Mouse (Mus musculus) urinary bladder, adult 18-20 months (tissue): ENCODE results near the gene Hdac7.

Experiments
- DNase-seq, 2 experiments: peaks; one replicate each; pipeline ENCODE4 v3.0.0; 2022; ENCODE audit warnings: low spot score in 2 of 2, mixed read lengths in 2 of 2

Gene Hdac7

GRCm38 (mm10) chr15:97788821-97789220 lies 55.5 kb downstream of the Hdac7 start:
- no peak for DNase-seq

GRCm38 (mm10) chr15:97787799-97788667 lies 56.3 kb downstream of the Hdac7 start:
- no peak for DNase-seq

- no peak for DNase-seq
Measured at GRCm38 (mm10) chr15:97787148-97787798, 57.0 kb downstream of the Hdac7 start.

- DNase-seq: no peak
Measured at GRCm38 (mm10) chr15:97786412-97787112, 57.7 kb downstream of the Hdac7 start.

GRCm38 (mm10) chr15:97785731-97786411 lies 58.4 kb downstream of the Hdac7 start:
- DNase-seq: no peak

- DNase-seq: no peak
Measured at GRCm38 (mm10) chr15:97784561-97785161, 59.6 kb downstream of the Hdac7 start.

- peak; percentile 82 to 85 for DNase-seq
Measured at GRCm38 (mm10) chr15:97784092-97784559, 60.2 kb downstream of the Hdac7 start.

GRCm38 (mm10) chr15:97782749-97783105 lies 61.6 kb downstream of the Hdac7 start:
- peak; percentile 66 to 68 for DNase-seq

GRCm38 (mm10) chr15:97781961-97782748 lies 62.1 kb downstream of the Hdac7 start:
- no peak for DNase-seq

GRCm38 (mm10) chr15:97780611-97781031 lies 63.7 kb downstream of the Hdac7 start:
- no peak for DNase-seq

- no peak for DNase-seq
Measured at GRCm38 (mm10) chr15:97779576-97779975, 64.7 kb downstream of the Hdac7 start.

- no peak for DNase-seq
Measured at GRCm38 (mm10) chr15:97778311-97779098, 65.8 kb downstream of the Hdac7 start, which contains the start of gene Slc48a1. Slc48a1 (plus strand) TSS chr15:97778520.

- no peak for DNase-seq
Measured at GRCm38 (mm10) chr15:97776919-97777318, 67.4 kb downstream of the Hdac7 start.

GRCm38 (mm10) chr15:97776514-97776913 lies 67.8 kb downstream of the Hdac7 start:
- DNase-seq: peak in 1 of 2 experiments; percentile 65

- DNase-seq: no peak
Measured at GRCm38 (mm10) chr15:97773961-97774370, 70.3 kb downstream of the Hdac7 start.

GRCm38 (mm10) chr15:97773108-97773507 lies 71.2 kb downstream of the Hdac7 start:
- no peak for DNase-seq

GRCm38 (mm10) chr15:97770280-97770679 lies 74.0 kb downstream of the Hdac7 start:
- DNase-seq: no peak

- peak in 1 of 2 experiments; percentile 38 for DNase-seq
Measured at GRCm38 (mm10) chr15:97768192-97768591, 76.1 kb downstream of the Hdac7 start.
